Mouse (Mus musculus): ENCODE data around the gene Arntl. TPM values are rescaled to one million over a fixed set of nuclear protein-coding genes. Genes with fewer than 3 reads are reported as not detected.
A peak's percentile ranks its signal among the peaks of the same experiment; 100 is the strongest.

Gene Arntl
- polyA plus RNA-seq, 1 experiment from 2014 or later = 16.2 TPM

DNA sequence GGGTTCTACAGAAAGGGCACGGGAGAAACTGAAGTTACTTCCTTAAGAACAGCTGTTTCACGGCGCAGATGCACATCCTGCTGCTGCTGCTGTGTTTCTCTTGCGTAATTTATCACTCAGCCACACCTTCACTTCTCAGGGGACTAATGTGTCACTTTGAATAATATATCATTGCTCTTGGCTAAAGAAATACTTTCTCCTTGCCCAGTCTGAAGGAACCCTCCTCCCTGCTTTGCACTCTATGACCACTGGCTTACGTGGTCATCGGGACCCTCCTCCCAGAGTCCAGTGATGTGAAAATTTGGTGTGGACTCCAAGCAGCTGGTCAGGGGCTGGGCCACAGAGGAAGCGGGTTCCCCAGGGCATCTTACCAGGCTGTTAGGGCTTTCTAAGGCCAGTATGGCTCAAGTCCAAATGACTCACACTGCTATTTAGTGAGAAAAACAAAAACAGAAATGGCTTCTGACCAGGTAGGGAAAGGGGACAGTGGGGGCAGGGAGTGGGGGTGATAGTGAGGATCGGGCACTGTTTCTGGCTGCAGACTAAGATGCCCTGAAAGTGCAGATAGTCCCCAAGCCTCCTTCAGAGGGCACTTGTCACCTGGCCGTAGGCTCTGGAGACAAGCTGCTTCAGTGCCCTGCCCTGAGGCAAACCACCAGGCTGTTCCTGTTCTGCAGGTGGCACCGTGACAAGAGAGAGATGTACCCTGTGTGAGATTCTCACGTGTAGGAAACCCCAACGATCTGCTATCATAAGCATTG lies 34.8 kb downstream of the Arntl start:
- Histone ChIP-seq H3K4me3 (no peak overlapping the region), H3K27me3 (no peaks in the 10 kb centered on the region), H3K9me3 (no peaks in the 10 kb centered on the region), H3K9ac (replicated peaks) (no peak overlapping the region), H3K36me3 (no peaks in the 10 kb centered on the region), H3K27ac (replicated peaks) (peak overlapping the region; percentile 47), H3K4me1 (peaks cover 23% of the 10 kb centered on the region), H3K4me2 (replicated peaks) (no peak overlapping the region)
- WGBS = 78% methylated on average over 12 of the region's 12 CpGs
- no peak for ATAC-seq (replicated peaks)

DNA sequence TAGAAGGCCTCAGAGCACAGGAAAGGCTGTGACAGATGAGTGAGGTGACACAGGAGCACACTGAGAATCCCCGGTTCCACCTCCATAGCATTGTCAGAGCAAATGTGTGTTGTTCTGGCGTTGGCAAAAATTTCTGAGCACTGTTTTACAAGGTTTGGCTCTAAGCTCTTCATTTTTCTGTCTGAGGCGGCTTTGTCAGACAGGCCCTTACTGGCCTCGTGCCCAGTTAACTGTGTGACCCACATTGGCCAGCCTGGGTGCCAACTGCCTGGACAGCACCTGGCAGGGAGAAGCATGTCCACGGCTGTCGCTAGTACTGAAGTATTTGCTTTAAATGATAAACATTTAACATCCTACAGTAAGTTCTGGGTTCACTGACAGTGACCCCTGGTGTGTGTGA lies 35.4 kb downstream of the Arntl start:
- H3K4me3 ChIP-seq = no peak overlapping the region
- no peaks in the 10 kb centered on the region for H3K9me3 ChIP-seq
- peak overlapping the region; percentile 47 for H3K27ac ChIP-seq (replicated peaks)
- no peak overlapping the region for H3K4me2 ChIP-seq (replicated peaks)
- no peaks in the 10 kb centered on the region for H3K36me3 ChIP-seq
- H3K27me3 ChIP-seq = no peaks in the 10 kb centered on the region
- 44% methylated on average over 6 of the region's 6 CpGs for WGBS
- peaks cover 24% of the 10 kb centered on the region for H3K4me1 ChIP-seq
- ATAC-seq (replicated peaks) = no peak
- no peak overlapping the region for H3K9ac ChIP-seq (replicated peaks)

DNA sequence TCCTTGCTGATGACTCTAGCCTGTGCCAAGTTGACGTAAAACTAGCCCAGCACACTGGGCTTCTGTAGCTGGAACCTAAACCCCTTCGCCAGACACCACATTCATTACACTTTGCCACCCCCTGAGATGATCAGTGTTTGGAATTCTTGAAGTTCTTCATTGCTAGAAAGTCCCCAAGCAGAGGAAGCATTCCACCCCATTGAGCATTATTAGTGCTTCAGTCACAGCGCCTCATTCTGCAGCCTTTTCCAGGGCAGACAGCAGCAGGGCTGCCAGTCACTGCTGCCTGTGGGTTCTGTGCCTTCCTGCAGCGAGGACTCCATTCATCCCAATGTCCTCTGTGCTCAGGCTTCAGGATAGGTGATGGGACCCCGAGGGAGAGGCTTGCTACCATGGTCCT lies 37.9 kb downstream of the Arntl start:
- peaks cover 48% of the 10 kb centered on the region for H3K4me1 ChIP-seq
- no peak for ATAC-seq (replicated peaks)
- H3K36me3 ChIP-seq = no peaks in the 10 kb centered on the region
- H3K4me2 ChIP-seq (replicated peaks) = no peak overlapping the region
- H3K27me3 ChIP-seq = no peaks in the 10 kb centered on the region
- H3K4me3 ChIP-seq = no peak overlapping the region
- H3K9me3 ChIP-seq = no peaks in the 10 kb centered on the region
- no peak overlapping the region for H3K27ac ChIP-seq (replicated peaks)
- WGBS = 66% methylated on average over 5 of the region's 5 CpGs
- no peak overlapping the region for H3K9ac ChIP-seq (replicated peaks)

DNA sequence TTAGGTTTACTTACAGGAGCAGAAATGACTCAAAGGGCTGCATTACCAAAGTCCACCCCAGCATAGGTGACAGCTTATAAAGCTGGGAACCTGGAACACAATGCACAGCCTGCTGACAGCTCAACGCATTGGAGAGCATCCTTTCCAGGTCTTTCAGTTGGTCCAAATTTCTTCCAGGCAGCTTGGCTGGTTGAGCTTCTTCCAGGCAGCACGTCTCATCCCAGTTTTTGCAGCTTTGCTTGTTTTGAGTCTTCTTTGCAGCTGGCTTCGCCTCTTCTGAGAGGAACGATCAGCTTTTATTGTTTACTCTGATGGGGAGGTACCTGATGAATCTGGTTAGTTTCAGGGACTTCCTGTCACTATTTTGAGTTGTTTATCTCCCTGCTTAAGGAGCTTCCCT lies 39.2 kb downstream of the Arntl start:
- no peak overlapping the region for H3K4me3 ChIP-seq
- no peak overlapping the region for H3K9ac ChIP-seq (replicated peaks)
- 74% methylated on average over 4 of the region's 4 CpGs for WGBS
- no peak overlapping the region for H3K27ac ChIP-seq (replicated peaks)
- no peaks in the 10 kb centered on the region for H3K9me3 ChIP-seq
- H3K36me3 ChIP-seq = no peaks in the 10 kb centered on the region
- H3K27me3 ChIP-seq = no peaks in the 10 kb centered on the region
- H3K4me1 ChIP-seq = peaks cover 55% of the 10 kb centered on the region
- ATAC-seq (replicated peaks) = no peak
- no peak overlapping the region for H3K4me2 ChIP-seq (replicated peaks)

DNA sequence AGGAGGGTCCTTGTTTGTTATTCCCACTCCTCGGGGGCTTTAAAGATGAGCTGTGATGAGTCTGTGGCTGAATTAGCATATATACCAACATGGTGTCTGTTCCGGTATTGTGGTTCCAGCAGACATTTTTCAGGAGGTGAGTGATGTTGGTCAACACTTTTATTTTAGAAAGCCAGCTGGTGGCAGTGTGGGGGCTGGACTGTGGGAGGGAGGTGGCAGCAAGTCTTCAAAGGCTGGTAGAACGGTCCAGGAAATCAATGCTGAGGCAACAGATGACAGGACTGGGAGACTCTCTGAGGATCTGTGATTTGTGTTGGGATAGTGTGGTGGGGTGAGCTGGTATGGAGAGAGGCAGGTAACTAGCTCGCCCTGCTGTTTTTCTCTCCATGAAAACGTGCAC lies 39.9 kb downstream of the Arntl start:
- Histone ChIP-seq H3K27ac (replicated peaks) (no peak overlapping the region), H3K4me2 (replicated peaks) (no peak overlapping the region), H3K27me3 (no peaks in the 10 kb centered on the region), H3K4me1 (peaks cover 55% of the 10 kb centered on the region), H3K36me3 (no peaks in the 10 kb centered on the region), H3K9ac (replicated peaks) (no peak overlapping the region), H3K4me3 (no peak overlapping the region), H3K9me3 (no peaks in the 10 kb centered on the region)
- WGBS = 83% methylated on average over 5 of the region's 5 CpGs
- ATAC-seq (replicated peaks) = no peak

DNA sequence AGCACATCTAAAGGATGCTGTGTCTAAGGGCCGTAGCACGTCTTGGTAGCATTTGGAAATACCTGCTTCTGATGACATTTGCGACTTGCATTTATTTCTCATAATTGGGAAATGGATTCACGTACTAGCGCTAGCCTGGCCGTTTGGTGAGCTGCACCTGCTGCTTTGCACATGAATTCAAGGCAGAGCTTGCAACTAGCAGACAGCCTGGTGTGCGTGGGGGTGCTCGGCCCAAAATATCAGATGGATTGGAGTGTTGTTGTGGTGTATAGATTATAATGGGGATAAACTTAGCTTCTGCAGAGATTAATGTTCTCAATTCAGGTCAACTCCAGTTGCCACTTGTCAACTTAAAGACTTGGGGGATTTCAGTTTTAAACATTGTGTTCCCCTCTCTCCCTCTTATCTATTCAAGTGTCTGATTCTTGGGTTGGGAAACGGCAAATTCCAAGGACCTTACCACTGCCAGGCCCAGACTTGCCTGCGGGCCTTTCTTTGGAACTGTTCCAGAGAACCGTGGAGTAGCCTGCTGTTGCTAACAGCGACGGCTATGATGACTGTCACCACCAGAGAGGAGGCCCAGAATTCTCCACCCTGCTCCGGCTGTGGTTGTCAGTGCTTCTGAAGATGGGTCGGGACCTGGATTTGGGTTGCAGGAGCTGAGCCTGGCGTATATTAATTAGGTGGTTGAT lies 42.0 kb downstream of the Arntl start:
- Histone ChIP-seq H3K4me1 (peaks cover 52% of the 10 kb centered on the region), H3K9ac (replicated peaks) (no peak overlapping the region)

DNA sequence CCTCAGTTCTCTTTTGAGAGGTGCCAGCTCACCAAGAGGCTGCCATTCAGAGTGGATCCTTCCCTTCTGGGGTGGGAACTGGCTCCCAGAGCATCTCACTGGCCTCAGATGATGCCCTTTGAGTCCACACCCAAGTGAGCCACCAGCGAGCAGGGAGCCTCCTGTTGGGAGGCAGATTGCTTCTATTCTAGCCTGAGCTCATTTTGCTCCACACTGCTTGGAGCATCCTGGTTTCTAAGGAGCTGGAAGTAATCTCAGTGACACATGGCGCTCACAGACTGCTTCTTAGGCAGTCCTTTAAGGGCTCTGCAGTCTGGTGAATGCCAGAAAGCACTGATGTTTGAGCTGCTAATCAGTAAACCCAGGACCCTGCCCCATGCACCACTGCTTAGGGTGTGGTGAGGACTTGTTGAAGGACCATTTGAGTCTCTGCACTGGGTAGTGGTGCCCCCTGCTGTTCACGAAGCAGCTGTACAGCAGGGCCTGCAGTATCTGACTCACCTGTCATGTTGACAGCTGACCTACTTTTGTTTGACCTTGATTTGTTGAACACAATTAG lies 43.2 kb downstream of the Arntl start:
- Histone ChIP-seq H3K27ac (replicated peaks) (peak overlapping the region; percentile 89), H3K4me1 (peaks cover 52% of the 10 kb centered on the region), H3K4me2 (replicated peaks) (no peak overlapping the region), H3K36me3 (no peaks in the 10 kb centered on the region), H3K9ac (replicated peaks) (no peak overlapping the region), H3K27me3 (no peaks in the 10 kb centered on the region), H3K4me3 (no peak overlapping the region), H3K9me3 (no peaks in the 10 kb centered on the region)
- ATAC-seq (replicated peaks) = peak; percentile 62
- WGBS = 29% methylated on average over 3 of the region's 3 CpGs

More for the DNA sequence above, 42.0 kb downstream of the Arntl start:
- ATAC-seq (replicated peaks) = peak; percentile 65
- Histone ChIP-seq H3K27ac (replicated peaks) (peak overlapping the region; percentile 89), H3K9me3 (no peaks in the 10 kb centered on the region), H3K27me3 (no peaks in the 10 kb centered on the region), H3K4me2 (replicated peaks) (no peak overlapping the region), H3K36me3 (no peaks in the 10 kb centered on the region), H3K4me3 (no peak overlapping the region)
- WGBS = 20% methylated on average over 16 of the region's 16 CpGs

DNA sequence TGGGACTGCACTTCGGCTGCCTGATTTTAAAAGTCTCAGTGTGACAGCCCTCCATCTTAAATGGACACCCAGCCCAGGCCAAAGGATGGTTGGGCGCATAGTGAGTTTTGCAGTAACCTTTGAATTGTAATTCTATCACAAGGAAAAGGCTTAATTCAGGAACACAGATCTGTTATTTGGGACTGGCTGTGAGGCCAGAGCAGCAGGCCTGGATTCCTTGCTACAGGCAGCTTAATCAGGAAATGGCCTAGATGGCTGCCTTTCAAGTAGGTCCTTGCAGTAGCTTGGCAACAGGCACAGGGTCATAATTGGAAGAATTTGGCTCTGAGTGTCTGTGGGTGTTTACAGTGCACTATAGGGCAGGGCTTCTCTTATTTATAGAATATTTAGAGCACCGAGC lies 43.7 kb downstream of the Arntl start:
- H3K27ac ChIP-seq (replicated peaks) = peak overlapping the region; percentile 89
- WGBS = 32% methylated on average over 3 of the region's 3 CpGs
- H3K36me3 ChIP-seq = no peaks in the 10 kb centered on the region
- no peaks in the 10 kb centered on the region for H3K27me3 ChIP-seq
- H3K4me1 ChIP-seq = peaks cover 52% of the 10 kb centered on the region
- no peak overlapping the region for H3K4me3 ChIP-seq
- H3K4me2 ChIP-seq (replicated peaks) = no peak overlapping the region
- H3K9ac ChIP-seq (replicated peaks) = no peak overlapping the region
- no peaks in the 10 kb centered on the region for H3K9me3 ChIP-seq
- peak; percentile 74 for ATAC-seq (replicated peaks)

DNA sequence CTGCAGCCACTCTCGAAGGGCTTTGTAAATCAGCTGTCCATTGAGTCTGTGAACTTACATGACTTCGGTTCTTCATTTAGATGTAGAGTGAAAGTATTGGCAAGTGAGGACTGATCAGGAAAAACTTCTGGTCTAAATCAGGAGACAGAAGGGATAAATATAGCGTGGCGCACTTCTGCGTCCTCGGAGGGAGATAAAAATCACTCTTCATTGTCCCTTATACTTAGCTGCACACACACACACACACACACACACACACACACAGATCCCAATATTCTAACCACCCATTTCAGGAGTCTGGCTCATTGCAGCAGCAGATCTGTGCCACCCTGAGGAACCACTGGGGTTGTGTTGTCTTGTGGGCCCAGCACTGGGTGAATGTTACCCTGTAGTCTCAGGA lies 44.3 kb downstream of the Arntl start:
- Histone ChIP-seq H3K36me3 (no peaks in the 10 kb centered on the region), H3K9me3 (no peaks in the 10 kb centered on the region), H3K4me3 (no peak overlapping the region), H3K27ac (replicated peaks) (peak overlapping the region; percentile 89), H3K27me3 (no peaks in the 10 kb centered on the region), H3K4me2 (replicated peaks) (no peak overlapping the region), H3K9ac (replicated peaks) (no peak overlapping the region), H3K4me1 (peaks cover 52% of the 10 kb centered on the region)
- ATAC-seq (replicated peaks) = no peak
- 59% methylated on average over 6 of the region's 6 CpGs for WGBS

DNA sequence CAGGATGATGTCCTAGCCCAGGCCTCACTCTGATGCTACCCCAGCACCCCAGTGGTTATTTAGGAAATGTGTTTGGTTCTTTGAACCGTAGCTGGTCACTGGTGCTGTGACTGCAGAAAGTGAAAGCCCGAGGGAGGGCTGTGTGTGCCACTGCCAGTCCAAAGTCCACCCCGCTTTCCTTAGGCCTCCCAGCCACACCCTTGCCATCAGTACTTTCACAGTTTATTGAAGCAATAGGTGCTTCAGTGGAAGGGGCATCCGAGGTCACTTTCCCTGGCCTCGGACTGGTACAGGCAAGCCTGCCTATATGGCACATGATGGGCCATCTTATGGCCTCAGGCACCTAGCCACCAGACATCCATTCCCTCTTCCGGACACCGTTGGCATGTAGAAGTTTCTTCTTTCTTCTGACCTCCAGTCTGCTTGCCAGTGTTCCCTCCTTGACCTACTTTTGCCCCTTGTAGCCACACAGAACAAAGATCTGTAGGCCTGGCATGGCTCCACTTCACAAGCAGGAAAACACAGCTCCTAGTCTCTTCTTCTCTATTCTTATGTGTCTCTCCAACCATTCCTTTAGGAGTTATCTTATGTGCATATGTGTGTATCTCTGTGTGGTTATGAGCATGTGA lies 46.6 kb downstream of the Arntl start:
- Histone ChIP-seq H3K4me1 (peaks cover 39% of the 10 kb centered on the region), H3K27me3 (no peaks in the 10 kb centered on the region), H3K9me3 (no peaks in the 10 kb centered on the region), H3K27ac (replicated peaks) (no peak overlapping the region), H3K9ac (replicated peaks) (no peak overlapping the region), H3K36me3 (no peaks in the 10 kb centered on the region), H3K4me3 (no peak overlapping the region), H3K4me2 (replicated peaks) (no peak overlapping the region)
- no peak for ATAC-seq (replicated peaks)
- WGBS = 93% methylated on average over 7 of the region's 7 CpGs

DNA sequence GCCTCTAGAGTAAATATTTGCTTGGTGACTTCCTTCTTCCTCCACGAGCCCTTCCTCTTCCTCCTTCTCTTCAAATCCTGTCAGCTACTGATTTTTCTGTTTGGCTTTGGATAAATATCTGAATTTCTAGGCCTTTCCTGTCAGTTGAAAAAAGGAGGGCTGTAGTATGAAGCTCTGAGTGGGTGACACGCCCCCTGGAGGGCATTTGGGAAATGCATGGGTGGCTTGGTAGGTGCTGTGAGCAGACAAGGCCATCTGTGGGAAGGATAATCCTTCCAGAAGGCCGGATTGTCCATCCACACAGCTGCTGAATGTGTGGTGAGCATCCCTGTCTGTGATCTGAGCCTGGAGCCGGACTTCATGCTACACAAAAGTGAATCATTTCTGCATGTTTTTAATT lies 48.8 kb downstream of the Arntl start:
- no peak overlapping the region for H3K4me2 ChIP-seq (replicated peaks)
- no peaks in the 10 kb centered on the region for H3K9me3 ChIP-seq
- H3K4me3 ChIP-seq = no peak overlapping the region
- H3K27ac ChIP-seq (replicated peaks) = no peak overlapping the region
- H3K9ac ChIP-seq (replicated peaks) = no peak overlapping the region
- H3K4me1 ChIP-seq = peaks cover 25% of the 10 kb centered on the region
- ATAC-seq (replicated peaks) = no peak
- no peaks in the 10 kb centered on the region for H3K27me3 ChIP-seq
- WGBS = 58% methylated on average over 4 of the region's 4 CpGs
- no peaks in the 10 kb centered on the region for H3K36me3 ChIP-seq

DNA sequence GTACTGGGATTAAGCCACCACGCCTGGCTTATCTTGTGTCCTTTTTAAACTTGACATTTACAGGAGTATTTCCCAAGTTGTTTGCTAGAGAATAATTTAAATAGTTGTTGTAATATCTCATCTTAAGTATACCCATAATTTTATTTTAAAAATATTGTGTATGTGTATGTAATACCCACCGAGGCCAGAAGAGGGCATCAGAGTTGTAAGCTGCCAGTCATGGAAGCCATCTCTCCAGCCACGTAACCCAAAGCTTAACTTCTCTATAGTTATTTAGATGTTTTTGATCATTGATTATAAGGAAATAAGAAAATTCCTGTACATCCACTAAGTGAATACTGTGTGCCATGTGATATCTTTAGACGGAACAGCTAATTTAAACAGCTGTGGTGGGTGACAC lies 51.2 kb downstream of the Arntl start:
- Histone ChIP-seq H3K36me3 (no peaks in the 10 kb centered on the region), H3K4me2 (replicated peaks) (no peak overlapping the region), H3K9ac (replicated peaks) (no peak overlapping the region), H3K4me3 (no peak overlapping the region), H3K27me3 (no peaks in the 10 kb centered on the region), H3K4me1 (peaks cover 7% of the 10 kb centered on the region; the same call in 1 of the 2 replicates), H3K27ac (replicated peaks) (no peak overlapping the region), H3K9me3 (no peaks in the 10 kb centered on the region)
- no peak for ATAC-seq (replicated peaks)
- 71% methylated on average over 4 of the region's 4 CpGs for WGBS

Data from forebrain, embryonic 15.5 days (tissue).